In genomic region chr16:18386972-18387371, GRCm38 (mm10) we compare ENCODE assay signal across 12 mouse cellular contexts. TPM values are rescaled to one million over a fixed set of nuclear protein-coding genes. Genes with fewer than 3 reads are reported as not detected.
A peak's percentile ranks its signal among the peaks of the same experiment; 100 is the strongest.
DNase-seq lines count a peak whose midpoint lies in the region; ATAC-seq and TF ChIP-seq lines count a peak whose summit lies in the region.
"Had no signal": no experiment of that assay in that cellular context is flagged by ENCODE, and none has a peak within 500 bp of the region (broad histone marks: within the 10 kb centered on the region; RNA-seq: fewer than 3 reads in every experiment).

No protein-coding gene starts in this region.

- no peak overlapping the region for H3K4me3 ChIP-seq in thymus, adult 2 months (ENCODE audit: control insufficient read depth, insufficient read depth, low read length)
- no peak overlapping the region for H3K4me3 ChIP-seq in hindbrain, embryonic 14.5 days (replicated peaks; ENCODE audit: low read length)
- no peak overlapping the region for H3K4me3 ChIP-seq in small intestine, adult 2 months (ENCODE audit: low read depth, low read length)
- H3K4me3 ChIP-seq in left cerebral cortex, adult 2 months: no peak overlapping the region
- H3K4me3 ChIP-seq: embryonic facial prominence, embryonic 12.5 days; heart, embryonic 13.5 days had no signal

- no peaks in the 10 kb centered on the region for H3K27me3 ChIP-seq in thymus, adult 2 months (ENCODE audit: control insufficient read depth, insufficient read depth, low read length)
- H3K27me3 ChIP-seq in hindbrain, embryonic 14.5 days (ENCODE audit: control insufficient read depth, insufficient read depth, low read length): no peaks in the 10 kb centered on the region
- H3K27me3 ChIP-seq in small intestine, adult 2 months (ENCODE audit: control insufficient read depth, insufficient read depth, low read length): no peaks in the 10 kb centered on the region
- H3K27me3 ChIP-seq: embryonic facial prominence, embryonic 12.5 days; heart, embryonic 13.5 days had no signal

- DNase-seq in heart, adult 11 months: peak; percentile 89
- DNase-seq in heart, postnatal 4 days: no peak
- no peak for DNase-seq in thymus, adult 2 months
- DNase-seq in thymus, postnatal 25 days: no peak
- no peak for DNase-seq in hindbrain, embryonic 14.5 days (ENCODE audit: low spot score)
- no peak for DNase-seq in left cerebral cortex, adult 2 months (ENCODE audit: extremely low spot score in 1 of 2, low spot score in 2 of 2)
- no peak for DNase-seq in adrenal gland, postnatal 36 days
- DNase-seq: kidney, adult 18-20 months; lung, adult 2 months had no signal

- TF ChIP-seq CTCF in thymus, adult 2 months (IDR thresholded peaks at IDR 0.05; ENCODE audit: borderline replicate concordance, control insufficient read depth, extremely low read depth, insufficient read depth, low read length, poor library complexity): no peak
- TF ChIP-seq CTCF in small intestine, adult 2 months (IDR thresholded peaks at IDR 0.05; ENCODE audit: extremely low read depth, insufficient read length, insufficient replicate concordance, low read depth, low read length): no peak
- TF ChIP-seq CTCF in left cerebral cortex, adult 2 months (IDR thresholded peaks at IDR 0.05): no peak

- intact Hi-C loops in left cerebral cortex, adult 2 months (cut with DNase I): no loop called here

- ATAC-seq in hindbrain, embryonic 14.5 days (ENCODE audit: low FRiP score): no peak

- no peak for TF ChIP-seq POLR2A in thymus, adult 2 months (IDR thresholded peaks at IDR 0.05; ENCODE audit: control insufficient read depth, extremely low read depth, insufficient read depth, low read length, poor library complexity)
- no peak for TF ChIP-seq POLR2A in small intestine, adult 2 months (IDR thresholded peaks at IDR 0.05; ENCODE audit: low read depth, low read length)

- H3K4me2 ChIP-seq in hindbrain, embryonic 14.5 days (replicated peaks): no peak overlapping the region
- H3K4me2 ChIP-seq: embryonic facial prominence, embryonic 12.5 days had no signal

- WGBS in thymus, adult 2 months: 69% methylated on average over 3 of the region's 3 CpGs
- WGBS in hindbrain, embryonic 14.5 days: 59% methylated on average over 3 of the region's 3 CpGs
- WGBS in small intestine, adult 2 months: 76% methylated on average over 3 of the region's 3 CpGs

- 0 out of 2 replicates have a peak overlapping the region, but pooled peaks have one; percentile 4 for H3K9ac ChIP-seq in hindbrain, embryonic 14.5 days
- H3K9ac ChIP-seq: embryonic facial prominence, embryonic 12.5 days; heart, embryonic 13.5 days had no signal

- H3K27ac ChIP-seq in thymus, adult 2 months (ENCODE audit: control insufficient read depth, insufficient read depth, low read length): peak overlapping the region; percentile 53; the same call in 1 of the 2 replicates
- H3K27ac ChIP-seq in hindbrain, embryonic 14.5 days: peak overlapping the region; percentile 53
- peak overlapping the region; percentile 21; the same call in 1 of the 2 replicates for H3K27ac ChIP-seq in small intestine, adult 2 months (ENCODE audit: insufficient read depth, low read depth, low read length)
- H3K27ac ChIP-seq in left cerebral cortex, adult 2 months: no peak overlapping the region
- H3K27ac ChIP-seq: embryonic facial prominence, embryonic 12.5 days; heart, embryonic 13.5 days had no signal

- H3K9me3 ChIP-seq in hindbrain, embryonic 14.5 days (ENCODE audit: control insufficient read depth, low read length): no peaks in the 10 kb centered on the region
- H3K9me3 ChIP-seq: embryonic facial prominence, embryonic 12.5 days; heart, embryonic 13.5 days had no signal

- H3K4me1 ChIP-seq in thymus, adult 2 months (replicated peaks; ENCODE audit: control insufficient read depth, insufficient read depth, low read length): peaks cover 36% of the 10 kb centered on the region
- H3K4me1 ChIP-seq in hindbrain, embryonic 14.5 days (replicated peaks; ENCODE audit: control insufficient read depth, insufficient read depth, low read length): peaks cover 37% of the 10 kb centered on the region
- H3K4me1 ChIP-seq in small intestine, adult 2 months (ENCODE audit: control insufficient read depth, insufficient read depth, insufficient read length, low read length): peaks cover 10% of the 10 kb centered on the region; the same call in 1 of the 2 replicates

- H3K36me3 ChIP-seq in thymus, adult 2 months (ENCODE audit: control insufficient read depth, insufficient read depth, low read length): no peaks in the 10 kb centered on the region
- 0 out of 2 replicates have a peak, but pooled peaks cover 4% of the 10 kb centered on the region for H3K36me3 ChIP-seq in hindbrain, embryonic 14.5 days (replicated peaks; ENCODE audit: control insufficient read depth, insufficient read depth)
- no peaks in the 10 kb centered on the region for H3K36me3 ChIP-seq in small intestine, adult 2 months (ENCODE audit: control insufficient read depth, insufficient read depth, low read length)
- H3K36me3 ChIP-seq: embryonic facial prominence, embryonic 12.5 days; heart, embryonic 13.5 days had no signal

RNA-seq across cellular contexts. Expression of gene Arvcf, which starts 39.0 kb away (rescaled TPM):
- 10 to 100 TPM; 43.5 to 44.2 TPM for total RNA-seq in heart, postnatal 4 days (2021)
- polyA plus RNA-seq in thymus, adult 2 months (2012; rRNA removed): 52.3 and 56.0 TPM in 2 replicates
- 53.2 and 64.6 TPM in 2 replicates for polyA plus RNA-seq in hindbrain, embryonic 14.5 days (2014; fragmentation: Nextera tagmentation; extraction: Ambion mirVana)
- polyA plus RNA-seq in small intestine, adult 2 months (2012; rRNA removed): 10.7 and 17.1 TPM in 2 replicates
- 10 to 100 TPM; 39.1 to 50.4 TPM for total RNA-seq in left cerebral cortex, adult 2 months (2021)
- 10 to 100 TPM; 36.4 to 41.2 TPM for total RNA-seq in adrenal gland, postnatal 36 days (2021)

RNA-seq across cellular contexts. Expression of gene Tango2, which starts 39.1 kb away (rescaled TPM):
- 10 to 100 TPM; 47.0 to 48.8 TPM for total RNA-seq in heart, postnatal 4 days (2021)
- 53.7 and 67.3 TPM in 2 replicates for polyA plus RNA-seq in thymus, adult 2 months (2012; rRNA removed)
- polyA plus RNA-seq in hindbrain, embryonic 14.5 days (2014; fragmentation: Nextera tagmentation; extraction: Ambion mirVana): 94.5 and 97.9 TPM in 2 replicates
- 32.2 and 78.0 TPM in 2 replicates for polyA plus RNA-seq in small intestine, adult 2 months (2012; rRNA removed)
- total RNA-seq in left cerebral cortex, adult 2 months (2021): 100 to 1,000 TPM; 154 to 158 TPM
- 10 to 100 TPM; 31.9 to 43.7 TPM for total RNA-seq in adrenal gland, postnatal 36 days (2021)

RNA-seq across cellular contexts. Expression of gene Txnrd2, which starts 39.2 kb away (rescaled TPM):
- total RNA-seq in heart, postnatal 4 days (2021): 10 to 100 TPM; 26.7 to 29.0 TPM
- polyA plus RNA-seq in thymus, adult 2 months (2012; rRNA removed): 10.6 and 10.7 TPM in 2 replicates
- polyA plus RNA-seq in hindbrain, embryonic 14.5 days (2014; fragmentation: Nextera tagmentation; extraction: Ambion mirVana): 26.0 and 28.2 TPM in 2 replicates
- polyA plus RNA-seq in small intestine, adult 2 months (2012; rRNA removed): 12.5 and 19.5 TPM in 2 replicates
- total RNA-seq in left cerebral cortex, adult 2 months (2021): 10 to 100 TPM; 18.2 to 22.5 TPM
- total RNA-seq in adrenal gland, postnatal 36 days (2021): 10 to 100 TPM; 73.3 to 97.3 TPM

RNA-seq across cellular contexts. Expression of gene Comt, which starts 39.7 kb away (rescaled TPM):
- 100 to 1,000 TPM; 116 to 122 TPM for total RNA-seq in heart, postnatal 4 days (2021)
- 104 and 108 TPM in 2 replicates for polyA plus RNA-seq in thymus, adult 2 months (2012; rRNA removed)
- 91.6 and 99.4 TPM in 2 replicates for polyA plus RNA-seq in hindbrain, embryonic 14.5 days (2014; fragmentation: Nextera tagmentation; extraction: Ambion mirVana)
- polyA plus RNA-seq in small intestine, adult 2 months (2012; rRNA removed): 127 and 214 TPM in 2 replicates
- 10 to 100 TPM; 87.2 to 87.6 TPM for total RNA-seq in left cerebral cortex, adult 2 months (2021)
- 100 to 1,000 TPM; 193 to 249 TPM for total RNA-seq in adrenal gland, postnatal 36 days (2021)
